Mouse (Mus musculus) lung, postnatal 36 days (tissue): ENCODE data around the gene Pid1.

Experiments
- DNase-seq: peaks from one replicate; pipeline ENCODE4 v3.0.0; 2022; ENCODE audit warnings: mixed read lengths

Gene Pid1

GRCm38 (mm10) chr1:84363967-84364366, at the start of gene Pid1:
Pid1 (minus strand) TSS chr1:84364180.
- no peak for DNase-seq

- peak; percentile 24 for DNase-seq
Observed at GRCm38 (mm10) chr1:84409514-84409913, 45.5 kb upstream of the Pid1 start.

GRCm38 (mm10) chr1:84408873-84409272, 44.9 kb upstream of the Pid1 start:
- no peak for DNase-seq

- peak; percentile 84 for DNase-seq
Observed at GRCm38 (mm10) chr1:84406891-84407290, 42.9 kb upstream of the Pid1 start.

- no peak for DNase-seq
Observed at GRCm38 (mm10) chr1:84405551-84406290, 41.7 kb upstream of the Pid1 start.

GRCm38 (mm10) chr1:84404880-84405279, 40.9 kb upstream of the Pid1 start:
- DNase-seq = peak; percentile 25

GRCm38 (mm10) chr1:84402154-84402553, 38.2 kb upstream of the Pid1 start:
- DNase-seq = no peak

- peak; percentile 15 for DNase-seq
Observed at GRCm38 (mm10) chr1:84399671-84400070, 35.7 kb upstream of the Pid1 start.

GRCm38 (mm10) chr1:84399118-84399517, 35.1 kb upstream of the Pid1 start:
- DNase-seq = peak; percentile 22

- no peak for DNase-seq
Observed at GRCm38 (mm10) chr1:84396787-84397186, 32.8 kb upstream of the Pid1 start.

GRCm38 (mm10) chr1:84395928-84396327, 31.9 kb upstream of the Pid1 start:
- no peak for DNase-seq

- no peak for DNase-seq
Observed at GRCm38 (mm10) chr1:84390961-84391360, 27.0 kb upstream of the Pid1 start.

- DNase-seq = no peak
Observed at GRCm38 (mm10) chr1:84387616-84388015, 23.6 kb upstream of the Pid1 start.

- no peak for DNase-seq
Observed at GRCm38 (mm10) chr1:84386481-84387146, 22.6 kb upstream of the Pid1 start.

- no peak for DNase-seq
Observed at GRCm38 (mm10) chr1:84382709-84383108, 18.7 kb upstream of the Pid1 start.

GRCm38 (mm10) chr1:84382064-84382463, 18.1 kb upstream of the Pid1 start:
- DNase-seq = no peak

- DNase-seq = no peak
Observed at GRCm38 (mm10) chr1:84380895-84381294, 16.9 kb upstream of the Pid1 start.

- no peak for DNase-seq
Observed at GRCm38 (mm10) chr1:84367733-84368132, 3.8 kb upstream of the Pid1 start.

GRCm38 (mm10) chr1:84366553-84366952, 2.6 kb upstream of the Pid1 start:
- no peak for DNase-seq

GRCm38 (mm10) chr1:84362709-84363617, 1.0 kb downstream of the Pid1 start:
- peak; percentile 27 for DNase-seq

- no peak for DNase-seq
Observed at GRCm38 (mm10) chr1:84362209-84362608, 1.8 kb downstream of the Pid1 start.

- DNase-seq = no peak
Observed at GRCm38 (mm10) chr1:84361389-84361788, 2.6 kb downstream of the Pid1 start.
